Mouse (Mus musculus) urinary bladder, postnatal 25 days (tissue): ENCODE results near the gene Adh7.

Experiments used
- DNase-seq: peaks from one replicate; pipeline ENCODE4 v3.0.0; 2022; ENCODE audit warnings: low spot score

Gene Adh7

DNA sequence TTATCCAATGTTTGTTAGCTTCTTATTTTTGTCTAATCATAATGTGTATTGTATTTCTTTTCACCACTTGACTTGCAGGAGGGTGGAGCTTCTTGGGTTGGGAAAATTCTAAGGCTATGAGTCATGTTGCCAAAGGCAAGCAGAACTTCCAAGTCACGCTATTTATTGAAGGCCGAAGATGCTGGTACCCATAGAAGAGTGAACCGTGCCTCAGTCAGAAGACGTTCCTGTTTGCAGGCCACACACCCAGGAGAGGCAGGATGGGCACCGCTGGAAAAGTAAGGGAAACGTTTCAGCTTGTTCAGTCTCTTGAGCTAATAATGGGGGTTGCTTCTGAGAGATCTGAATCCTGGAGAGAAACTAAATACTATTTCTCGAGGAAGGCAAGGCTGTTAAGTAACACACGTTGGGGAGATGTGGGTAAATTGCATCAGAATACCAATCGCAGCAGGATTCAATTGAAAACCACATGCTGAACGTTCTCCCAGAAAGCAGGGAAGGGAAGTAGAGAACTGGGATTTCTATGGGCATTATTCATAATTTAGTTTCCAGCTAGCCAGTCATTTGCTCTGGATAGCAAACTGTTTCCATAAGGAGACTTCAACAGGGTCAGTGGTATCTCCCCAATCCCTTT, at the start of gene Adh7:
TSS of gene Adh7 (plus strand) at position 130 of the 634 bp plus-strand sequence.
- no peak for DNase-seq

DNA sequence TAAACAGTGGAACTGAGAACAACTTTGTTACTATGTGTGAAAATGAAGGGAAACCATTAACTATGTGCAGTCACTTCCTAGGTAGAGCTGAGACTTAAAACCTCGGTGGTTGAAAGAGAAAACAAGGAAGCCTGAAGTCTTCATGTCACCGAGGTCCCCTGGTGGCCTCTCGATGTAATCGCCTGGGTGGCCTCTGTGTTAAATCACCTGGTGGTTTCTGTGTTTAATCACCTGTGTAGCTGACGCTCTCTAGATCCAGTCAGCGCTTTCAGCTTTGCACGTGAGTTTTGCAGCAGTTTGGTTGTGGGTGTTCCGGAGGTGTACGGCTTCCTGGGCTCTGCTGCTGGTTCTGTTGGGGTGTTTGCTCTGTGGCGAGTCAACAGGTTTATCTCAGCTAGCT, 44.3 kb upstream of the Adh7 start:
- no peak for DNase-seq

DNA sequence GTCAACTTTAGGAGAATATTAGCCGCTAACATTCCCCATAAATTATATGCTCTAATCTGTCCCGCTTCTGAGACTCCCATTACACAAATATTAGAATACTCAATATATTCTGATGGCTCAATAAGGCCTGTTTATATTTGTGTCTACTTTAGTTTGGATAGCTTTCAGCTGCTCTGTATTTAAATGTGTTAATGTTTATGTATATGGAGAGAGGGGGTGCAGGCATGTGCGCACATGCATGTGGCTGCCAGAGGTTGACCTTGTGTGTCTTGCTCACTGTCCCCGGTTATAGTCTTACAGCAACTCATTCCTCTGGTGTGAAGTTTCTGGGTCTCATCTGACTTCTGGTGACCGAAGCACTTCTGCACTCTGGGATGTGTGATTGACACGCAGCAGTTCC, 42.0 kb upstream of the Adh7 start:
- DNase-seq, result no peak

DNA sequence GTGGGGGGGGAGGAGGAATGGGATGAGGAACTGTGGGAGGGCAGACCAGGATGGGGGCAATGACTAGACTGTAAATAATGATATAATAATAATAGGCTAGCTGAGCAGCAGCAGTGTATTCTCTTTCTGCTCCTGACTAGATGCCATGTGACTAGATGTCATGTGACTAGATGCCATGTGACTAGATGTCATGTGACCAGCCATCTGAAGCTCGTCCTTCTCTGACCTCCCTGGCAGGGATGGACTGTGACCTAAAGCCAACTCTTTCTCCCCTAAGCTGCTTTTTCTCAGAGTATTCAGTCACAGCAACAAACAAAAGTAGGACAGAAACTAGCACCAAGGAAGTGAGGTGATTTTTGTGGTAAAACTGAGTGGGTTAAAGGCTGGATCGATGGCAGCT, 35.5 kb upstream of the Adh7 start:
- DNase-seq, result no peak

DNA sequence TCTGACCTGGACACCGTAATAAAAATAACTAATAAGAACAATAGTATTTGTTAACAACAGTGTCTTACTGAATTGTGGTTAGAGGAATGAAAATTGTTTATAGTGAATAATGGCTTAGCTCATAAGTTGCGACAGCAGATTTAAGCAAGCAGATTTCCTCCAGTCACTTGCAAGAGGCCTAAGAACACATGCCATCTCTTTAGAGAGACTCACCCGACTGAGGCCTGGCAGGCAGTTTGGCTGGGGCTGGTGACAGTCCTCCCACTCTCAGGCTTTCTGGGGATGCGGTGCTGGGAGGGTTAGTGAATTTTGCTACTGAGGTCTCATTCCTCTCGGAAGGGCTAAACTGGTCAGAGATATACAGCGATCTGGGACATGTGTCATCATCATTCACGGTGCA, 34.2 kb upstream of the Adh7 start:
- DNase-seq, result no peak

DNA sequence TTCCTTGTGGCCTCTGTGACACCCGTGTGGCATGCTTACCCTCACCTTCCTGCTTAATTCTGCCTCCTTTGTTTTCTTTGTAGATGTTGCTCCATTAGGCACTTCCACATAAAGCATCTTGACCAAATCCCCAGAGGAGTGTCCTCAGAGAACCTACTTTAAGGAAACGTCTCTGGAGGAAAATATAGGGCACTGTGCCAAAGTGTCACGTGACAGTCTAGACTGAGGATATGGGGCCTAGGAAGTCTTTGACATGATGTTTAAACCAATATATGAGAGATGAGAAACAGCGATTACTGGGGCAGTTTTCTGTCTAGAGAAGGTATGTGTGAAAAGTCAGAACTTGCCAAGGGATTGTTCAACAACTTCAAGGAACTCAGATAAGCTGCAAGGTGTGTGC, 32.3 kb upstream of the Adh7 start:
- peak; percentile 33 for DNase-seq

DNA sequence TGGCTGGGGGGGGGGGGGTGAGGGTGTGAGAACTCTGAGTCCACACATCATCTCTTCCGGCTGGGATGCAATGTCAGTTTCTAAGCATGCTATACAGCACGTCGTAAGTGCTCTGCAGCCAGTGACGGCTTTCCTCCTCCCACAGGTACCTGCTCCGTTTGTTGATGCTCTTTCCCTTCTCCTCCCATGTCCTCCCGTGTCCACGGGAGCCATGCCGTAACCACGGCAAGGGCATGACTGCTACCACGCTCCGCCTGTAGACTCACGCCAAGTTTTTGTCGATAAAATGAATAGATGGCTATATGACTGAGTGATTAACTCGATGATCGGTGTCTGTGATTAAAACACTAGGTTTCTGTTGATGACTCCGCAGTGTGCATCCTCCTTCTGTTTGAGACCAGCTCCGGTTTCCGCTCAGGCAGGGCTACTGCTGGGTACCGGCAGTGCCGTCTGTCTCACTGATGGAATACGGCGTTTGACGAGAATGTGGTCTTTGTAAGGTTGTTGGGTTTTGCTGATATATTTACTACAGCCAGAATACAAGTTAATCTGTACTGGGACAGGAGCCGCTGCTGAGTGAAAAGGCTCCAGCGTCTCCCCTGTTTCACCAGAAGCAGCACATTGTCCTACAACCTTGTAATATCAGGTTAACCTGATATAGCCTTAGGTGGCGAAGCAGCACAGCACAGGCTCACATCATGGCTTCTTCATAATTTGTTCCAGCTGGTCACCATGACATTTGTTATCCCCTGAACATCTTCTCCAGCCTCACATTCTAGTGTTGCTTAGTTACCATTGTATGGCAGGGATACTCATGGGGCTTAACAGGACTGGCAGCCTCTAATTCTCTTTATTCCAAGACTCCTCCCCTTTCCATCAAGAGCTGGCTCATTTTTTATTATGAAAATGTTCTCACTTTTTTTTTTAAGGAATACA, 31.3 kb upstream of the Adh7 start:
- DNase-seq, result no peak

DNA sequence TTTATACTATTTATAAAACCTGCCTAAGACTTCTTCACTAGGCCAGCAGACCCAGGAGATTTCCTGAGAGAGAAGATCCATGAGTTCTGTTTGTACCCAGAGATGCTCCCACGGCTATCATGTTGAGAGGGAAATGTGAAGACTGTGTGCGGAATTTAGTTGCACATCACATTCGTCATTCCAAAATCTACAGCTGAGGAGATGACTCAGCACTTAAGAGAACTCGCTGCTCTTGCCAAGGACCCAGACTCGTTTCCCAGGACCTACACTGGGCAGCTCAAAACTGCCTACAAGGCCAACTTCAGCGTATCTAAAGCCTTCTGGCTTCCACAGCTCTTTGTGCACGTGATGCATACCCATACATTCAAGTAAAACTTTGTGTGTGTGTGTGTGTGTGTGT, 25.3 kb upstream of the Adh7 start:
- no peak for DNase-seq

DNA sequence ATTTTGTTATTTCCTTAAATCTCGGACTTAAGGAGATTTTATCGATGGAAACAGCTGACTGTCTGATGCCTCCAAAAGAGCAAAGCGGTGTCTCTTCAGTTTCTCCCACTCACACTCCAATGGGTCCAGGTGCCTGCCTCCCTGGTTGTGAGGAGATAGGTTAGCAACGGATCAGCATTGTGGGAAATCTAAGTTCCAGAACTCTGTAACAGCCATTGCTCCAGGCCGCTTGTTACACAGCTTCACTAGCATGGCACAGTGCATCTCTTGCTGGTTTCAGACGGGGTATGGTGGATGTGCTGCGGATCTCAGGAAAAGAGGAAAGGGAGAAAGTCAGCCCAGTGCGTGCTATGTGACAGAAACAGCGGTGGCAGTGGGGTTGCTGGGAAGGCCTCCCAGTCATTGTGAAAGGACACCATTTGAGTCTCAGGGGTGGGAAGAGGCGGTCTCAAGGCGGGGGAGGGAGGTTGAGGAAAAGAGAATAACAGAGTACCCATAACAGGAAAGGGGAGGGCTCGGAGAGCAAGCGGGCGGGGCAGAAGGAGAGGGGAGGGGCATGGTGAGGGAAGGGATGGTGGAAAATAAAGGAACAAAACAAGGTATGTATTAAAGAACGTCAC, 23.8 kb upstream of the Adh7 start, which contains the start of gene 4930579F01Rik:
TSS of gene 4930579F01Rik (minus strand) at position 143 of the 620 bp plus-strand sequence.
- no peak for DNase-seq

DNA sequence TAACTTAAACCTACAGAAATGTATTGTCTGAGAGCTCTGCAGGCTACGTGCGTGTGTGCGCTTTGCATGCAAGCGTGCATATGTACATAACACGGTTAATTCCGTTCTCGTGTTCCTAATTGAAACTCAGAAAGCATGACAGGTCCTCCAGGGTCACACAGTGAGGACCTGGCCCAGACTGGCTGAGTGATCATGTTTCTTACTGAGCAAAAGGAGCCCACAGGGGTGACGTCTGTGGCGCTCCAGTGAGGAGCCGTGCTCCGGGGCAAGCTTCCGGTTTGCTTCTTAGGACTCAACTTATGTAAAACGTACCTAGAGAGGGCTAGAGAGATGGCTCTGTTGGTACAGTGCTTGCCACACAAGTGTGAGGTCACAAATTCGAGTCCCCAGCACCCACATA, 20.5 kb upstream of the Adh7 start:
- no peak for DNase-seq

DNA sequence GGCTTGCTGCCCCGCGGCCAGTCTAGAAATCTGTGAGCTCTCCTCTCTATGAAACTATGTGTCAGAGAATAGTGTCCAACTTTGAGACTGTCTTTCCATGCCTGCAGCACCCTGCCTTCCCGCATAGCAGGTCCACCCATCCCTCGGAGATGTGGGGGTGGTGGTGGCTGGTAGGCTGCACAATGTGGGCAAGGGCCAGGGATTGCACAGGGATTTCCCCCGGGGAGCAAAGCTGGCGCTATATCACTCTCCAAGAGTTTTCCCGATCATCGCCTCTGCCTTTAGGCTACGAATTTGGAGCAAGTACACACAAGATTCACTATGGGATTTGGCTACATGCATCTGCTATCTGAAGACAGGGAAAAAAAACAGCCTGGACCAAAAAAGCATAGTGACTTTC, 20.0 kb upstream of the Adh7 start:
- no peak for DNase-seq

DNA sequence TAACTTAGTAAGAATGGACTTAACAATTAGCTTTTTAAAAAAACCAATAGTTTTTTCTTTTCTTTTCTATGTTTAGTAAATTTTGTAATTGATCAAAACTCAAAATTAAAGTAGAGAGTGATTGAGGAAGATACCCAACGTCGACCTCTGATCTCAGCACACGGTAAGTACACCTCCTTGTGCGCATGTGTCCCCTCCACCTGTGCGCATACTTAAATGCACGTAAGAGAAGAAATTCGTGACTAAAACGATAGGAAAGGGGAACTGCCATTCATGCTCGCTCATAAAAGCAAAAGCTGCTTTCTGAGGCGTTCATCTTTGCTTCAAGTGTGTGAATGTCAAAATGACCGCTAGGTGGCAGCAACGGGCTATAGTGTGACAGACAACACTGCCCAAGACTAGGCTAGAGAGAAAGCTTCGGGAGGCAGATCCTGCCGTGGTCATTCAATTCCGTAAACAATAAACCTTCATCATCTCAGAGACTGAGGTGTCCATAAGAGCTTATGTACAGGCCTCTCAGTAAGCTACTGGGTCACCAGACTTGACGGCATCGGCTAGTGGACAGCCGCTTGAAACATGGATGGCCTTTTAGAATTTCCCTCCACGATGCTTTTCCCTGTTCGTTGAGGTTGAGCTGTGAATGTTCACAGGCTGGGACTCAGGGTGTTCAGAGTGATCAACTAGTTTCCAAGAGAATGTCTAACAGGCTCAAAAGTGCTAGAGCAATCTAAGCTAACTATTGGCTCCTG, 19.4 kb upstream of the Adh7 start:
- peak; percentile 91 for DNase-seq

DNA sequence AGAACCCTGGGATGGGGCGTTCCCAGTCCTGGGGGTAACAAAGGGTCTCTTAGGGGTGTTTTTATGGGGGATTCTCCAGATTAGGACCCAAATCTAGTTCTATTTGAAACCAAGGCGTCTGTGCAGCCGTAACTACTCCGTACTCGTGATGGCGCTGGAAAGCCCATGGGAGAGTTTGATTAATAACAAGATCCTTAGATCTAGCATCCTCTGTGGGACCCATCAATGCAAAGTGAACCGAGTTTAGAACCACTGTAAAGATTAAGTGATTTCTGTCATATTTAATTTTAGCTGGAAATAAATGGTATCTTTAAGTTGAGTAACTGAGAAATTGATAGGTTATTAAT, 18.9 kb upstream of the Adh7 start:
- no peak for DNase-seq

DNA sequence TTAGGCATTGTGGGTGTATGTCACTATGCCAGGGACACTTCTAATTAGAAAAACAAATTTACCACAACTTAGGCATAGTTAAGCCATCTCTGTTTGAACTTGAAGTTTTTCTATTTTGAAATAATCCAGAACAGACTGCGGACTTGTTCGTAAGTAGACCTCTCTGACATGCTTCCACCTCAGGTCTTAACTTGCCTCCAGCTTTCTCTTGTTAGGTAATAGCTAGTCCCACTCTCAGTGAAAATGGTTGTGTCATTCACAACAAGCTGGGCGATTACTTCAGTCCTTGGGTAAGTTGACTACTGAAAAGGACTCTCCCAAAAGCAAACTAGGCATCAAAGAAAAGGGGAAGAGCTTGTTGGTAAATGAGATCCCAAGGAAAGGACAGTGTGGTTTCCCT, 8.7 kb upstream of the Adh7 start:
- no peak for DNase-seq

DNA sequence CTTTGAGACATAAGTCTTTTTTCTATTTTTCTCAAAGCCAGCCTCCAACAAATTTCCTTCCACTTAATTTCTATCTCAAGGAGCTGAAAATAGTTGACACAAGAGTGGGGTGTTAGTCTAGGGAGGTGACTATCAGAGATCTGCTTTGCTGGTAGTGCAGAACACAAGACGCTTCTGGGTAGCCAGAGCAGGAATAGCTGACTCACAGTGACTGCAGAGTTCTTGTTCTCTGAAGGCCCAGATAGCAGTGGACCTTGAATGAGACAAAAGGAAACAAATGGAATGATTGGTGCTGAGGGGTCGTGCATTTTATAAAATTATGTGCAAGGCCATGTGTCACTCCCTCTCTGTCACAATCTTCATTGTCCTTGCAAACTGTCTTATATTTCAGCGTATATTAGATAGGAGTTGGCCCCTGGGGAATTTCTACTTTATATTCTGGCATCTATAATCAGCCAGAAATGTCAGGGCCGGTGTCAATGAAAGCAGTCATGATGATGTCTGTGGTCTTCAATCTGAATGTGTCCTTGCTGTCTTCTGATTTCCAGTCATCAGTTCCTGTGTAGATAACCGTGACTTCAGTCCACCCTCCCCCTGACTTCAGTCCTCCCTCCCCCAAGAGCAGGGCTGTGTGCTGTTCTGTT, 7.0 kb upstream of the Adh7 start:
- DNase-seq, result no peak

DNA sequence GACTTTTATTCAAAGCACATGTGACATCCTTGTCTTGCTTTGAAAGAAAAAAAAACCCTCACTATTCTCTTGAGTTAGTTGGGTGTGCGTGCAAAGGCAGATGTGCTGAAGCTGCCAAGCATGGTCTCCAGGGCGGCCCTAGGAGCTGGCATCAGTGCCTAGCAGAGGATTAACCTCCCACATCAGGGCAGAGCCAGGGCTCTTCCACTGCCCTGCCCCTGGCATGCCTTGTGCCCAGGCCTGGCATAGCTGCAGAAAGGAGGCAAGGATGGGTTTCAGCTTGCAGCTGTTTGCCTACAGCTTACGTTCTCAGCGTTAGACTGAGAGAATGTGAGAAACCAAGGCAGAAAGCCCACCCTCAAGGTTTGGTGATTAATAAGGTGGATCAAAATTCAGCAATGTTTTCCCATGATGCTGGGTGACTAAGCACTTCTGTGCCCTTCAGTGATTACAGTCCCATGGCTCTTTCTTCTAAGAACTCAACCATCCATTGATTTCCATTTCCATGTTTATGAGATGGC, 5.1 kb upstream of the Adh7 start:
- DNase-seq, result no peak

DNA sequence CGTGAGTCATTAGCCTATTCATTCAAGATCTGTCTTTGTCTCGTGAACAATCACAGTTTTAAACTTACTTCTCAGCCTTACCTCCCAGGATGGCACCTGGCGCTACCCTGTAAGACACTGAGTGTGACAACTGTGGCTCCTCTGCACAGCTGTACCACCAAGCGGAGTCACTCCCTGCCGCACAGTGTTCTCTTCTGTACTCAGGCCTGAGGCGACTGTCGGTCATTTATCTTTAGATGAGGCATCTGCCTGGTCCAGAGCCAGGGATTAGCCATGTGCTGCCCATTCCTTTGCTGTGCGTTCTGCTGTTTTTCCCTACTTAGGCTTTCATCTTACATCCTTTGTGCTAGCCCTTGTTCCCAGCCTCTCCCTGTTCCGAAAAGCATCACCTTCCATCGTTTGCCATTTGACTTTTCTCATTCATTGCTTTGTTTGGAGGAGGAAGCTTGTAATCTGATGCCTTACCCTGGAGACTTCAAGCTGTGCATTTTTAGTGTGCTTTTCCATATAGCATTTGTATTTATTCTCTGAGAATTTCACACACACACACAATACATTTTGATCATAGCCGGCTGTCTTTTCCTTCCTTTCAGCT, 2.1 kb upstream of the Adh7 start:
- no peak for DNase-seq

DNA sequence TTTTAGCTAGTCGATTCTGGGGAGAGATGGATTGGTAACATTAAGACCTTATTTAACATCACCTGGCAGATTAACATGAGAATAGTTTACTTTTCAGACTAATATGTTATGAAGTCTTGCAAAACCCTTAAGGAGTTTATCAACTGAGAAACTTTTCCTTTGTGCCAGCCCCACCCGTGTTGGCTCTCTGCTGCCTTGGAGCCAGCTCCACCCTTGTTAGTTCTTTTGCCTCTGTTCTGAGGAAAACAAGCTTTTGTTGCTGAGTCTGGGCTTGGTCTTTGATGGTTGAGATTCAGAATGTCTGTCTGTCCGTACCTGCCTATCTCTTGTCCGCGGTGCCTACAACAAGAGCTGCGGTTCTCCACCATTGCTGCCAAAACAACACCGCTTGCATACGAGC, 1.5 kb upstream of the Adh7 start:
- DNase-seq, result no peak

DNA sequence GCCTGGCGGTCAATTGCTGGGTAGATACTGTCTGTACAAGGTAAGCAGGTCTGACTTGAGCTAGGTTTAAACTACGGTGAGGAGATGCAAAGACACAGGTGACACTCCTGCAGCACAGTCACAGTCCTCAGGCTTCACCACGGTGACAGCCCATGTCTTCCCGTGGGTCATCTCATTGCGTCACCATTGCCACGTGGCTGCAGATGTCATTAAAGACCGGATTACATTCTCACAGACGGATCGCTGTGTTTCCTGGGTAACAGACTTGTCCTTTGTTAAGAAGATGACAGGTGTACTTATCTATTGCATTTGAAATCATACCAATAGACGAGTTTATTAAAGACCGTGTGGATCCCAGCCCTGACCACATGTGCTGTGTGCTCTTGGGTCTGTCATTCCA, 3.6 kb downstream of the Adh7 start:
- DNase-seq, result no peak

DNA sequence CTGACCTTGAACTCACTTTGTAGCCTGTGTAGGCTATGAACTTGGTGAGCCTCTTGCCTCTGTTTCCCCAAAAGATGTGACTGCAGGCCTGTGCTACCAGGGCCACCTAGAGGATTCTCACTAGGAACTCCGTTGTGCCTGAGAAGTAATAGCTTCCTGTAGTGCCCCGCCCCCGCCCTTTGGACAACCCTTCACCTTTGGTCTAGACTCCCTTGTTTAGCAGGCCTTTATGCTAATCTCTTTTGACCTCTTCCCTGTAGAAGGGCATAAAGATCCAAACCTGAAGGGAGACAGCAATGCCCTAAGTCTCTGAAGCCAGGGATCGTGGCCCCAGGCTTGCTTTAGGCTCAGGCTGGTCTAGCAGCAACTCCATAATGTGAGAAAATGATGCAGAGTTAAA, 5.0 kb downstream of the Adh7 start:
- no peak for DNase-seq

DNA sequence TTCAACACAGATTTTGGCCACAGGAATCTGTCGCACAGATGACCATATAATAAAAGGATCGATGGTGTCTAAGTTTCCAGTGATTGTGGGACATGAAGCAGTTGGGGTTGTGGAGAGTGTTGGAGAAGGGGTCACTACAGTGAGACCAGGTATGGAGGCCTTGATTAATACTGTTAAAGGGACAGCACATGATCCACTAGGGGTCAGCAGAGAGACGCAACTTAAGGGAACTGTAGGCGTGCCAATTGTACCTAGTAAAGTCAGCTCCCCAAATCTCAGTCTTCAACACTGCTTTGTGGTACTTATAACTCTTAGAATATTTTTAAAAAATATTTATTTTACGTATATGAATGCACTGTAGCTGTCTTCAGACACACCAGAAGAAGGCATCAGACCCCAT, 5.4 kb downstream of the Adh7 start:
- peak; percentile 69 for DNase-seq
